Mouse (Mus musculus) lung, embryonic 14.5 days (tissue): Measurements from ENCODE around the gene Hoxa10. TPM values are rescaled to one million over a fixed set of nuclear protein-coding genes. Genes with fewer than 3 reads are reported as not detected.

Experiments used
- ATAC-seq: fragments of 200-750 bp; cut with Nextera tagmentation; 2 replicates; pipeline ENCODE4 v1.8.0; 2017; ENCODE audit warnings: mild to moderate bottlenecking, moderate TSS enrichment, moderate library complexity; ENCODE audit not compliant: insufficient read depth
- DNase-seq: peaks from one replicate; pipeline ENCODE4 v3.0.0-alpha.2; 2015
- H3K27ac ChIP-seq: fragments of 300-500 bp; sonication (generic); 2 replicates; pipeline ENCODE4 v1.5.1; 2014; ENCODE audit warnings: low read depth, mild to moderate bottlenecking, moderate library complexity
- H3K27me3 ChIP-seq: fragments of 300-500 bp; sonication (generic); 2 replicates; pipeline ENCODE4 v1.6.1; 2014; ENCODE audit warnings: low read length, control low read depth; ENCODE audit not compliant: insufficient read depth
- H3K36me3 ChIP-seq: fragments of 300-500 bp; sonication (generic); 2 replicates; pipeline ENCODE4 v1.6.1; 2014; ENCODE audit warnings: control low read depth; ENCODE audit not compliant: insufficient read depth
- H3K4me1 ChIP-seq: fragments of 300-500 bp; sonication (generic); 2 replicates; pipeline ENCODE4 v1.6.1; 2014; ENCODE audit warnings: antibody characterized with exemption, control low read depth; ENCODE audit not compliant: insufficient read depth
- H3K4me2 ChIP-seq: fragments of 300-500 bp; sonication (generic); 2 replicates; pipeline ENCODE4 v1.6.1; 2014; ENCODE audit warnings: mild to moderate bottlenecking
- H3K4me3 ChIP-seq: fragments of 300-500 bp; sonication (generic); 2 replicates; pipeline ENCODE4 v1.5.1; 2014; ENCODE audit warnings: low read depth, low read length
- H3K9ac ChIP-seq: fragments of 300-500 bp; sonication (generic); 2 replicates; pipeline ENCODE4 v1.6.1; 2014
- H3K9me3 ChIP-seq: fragments of 300-500 bp; sonication (generic); 2 replicates; pipeline ENCODE4 v1.6.1; 2016; ENCODE audit warnings: low read depth, low read length, control low read depth
- CTCF ChIP-seq: IDR thresholded peaks from 2 replicates; pipeline ENCODE4 v1.5.1; 2016; ENCODE audit warnings: antibody characterized with exemption, low read depth
- WGBS: fragments of 180-500 bp; shearing (Covaris S2); extraction: QIAGEN DNeasy Blood & Tissue Kit; methylation state at CpG from one replicate; pipeline ENCODE4 v1.1.7; 2014; 5-methylcytosine and 5-hydroxymethylcytosine counted together
- polyA plus RNA-seq: library from polyadenylated mRNA; unstranded; fragments of >200 nt; fragmentation: Nextera tagmentation; extraction: Ambion mirVana; gene quantifications from 2 replicates; pipeline ENCODE4 v1.2.1, GENCODE M21; 2014

Gene Hoxa10
- polyA plus RNA-seq, 1 experiment from 2014 or later: not detected

- H3K4me1 ChIP-seq: no peaks in the 10 kb centered on the region
- H3K27ac ChIP-seq: no peak overlapping the region
- no peaks in the 10 kb centered on the region for H3K9me3 ChIP-seq
- H3K27me3 ChIP-seq: peaks cover 98% of the 10 kb centered on the region
- TF ChIP-seq CTCF: no peak
- H3K9ac ChIP-seq: no peak overlapping the region
- H3K4me2 ChIP-seq: no peak overlapping the region
- ATAC-seq (no peak), DNase-seq (no peak)
- H3K4me3 ChIP-seq: no peak overlapping the region
- H3K36me3 ChIP-seq: no peaks in the 10 kb centered on the region
- 16% methylated on average over 6 of the region's 6 CpGs for WGBS
These were observed 4.8 kb downstream of the Hoxa10 start for GRCm38 (mm10) chr6:52235866-52236265.

GRCm38 (mm10) chr6:52235267-52235666, 5.4 kb downstream of the Hoxa10 start:
- DNase-seq: no peak
- no peaks in the 10 kb centered on the region for H3K9me3 ChIP-seq
- 31% methylated on average over 9 of the region's 9 CpGs for WGBS
- no peak for ATAC-seq
- H3K27me3 ChIP-seq: peaks cover 98% of the 10 kb centered on the region
- no peaks in the 10 kb centered on the region for H3K36me3 ChIP-seq
- no peak overlapping the region for H3K9ac ChIP-seq
- no peak for TF ChIP-seq CTCF
- H3K4me1 ChIP-seq: no peaks in the 10 kb centered on the region
- no peak overlapping the region for H3K27ac ChIP-seq
- no peak overlapping the region for H3K4me3 ChIP-seq
- H3K4me2 ChIP-seq: no peak overlapping the region

- Histone ChIP-seq H3K36me3 (no peaks in the 10 kb centered on the region), H3K9ac (peak overlapping the region; percentile 26; the same call in 1 of the 2 replicates), H3K4me2 (peak overlapping the region; percentile 10; the same call in 1 of the 2 replicates), H3K9me3 (no peaks in the 10 kb centered on the region), H3K27ac (no peak overlapping the region; the same call in 1 of the 2 replicates), H3K4me1 (no peaks in the 10 kb centered on the region), H3K4me3 (peak overlapping the region; percentile 22; the same call in 1 of the 2 replicates), H3K27me3 (peaks cover 98% of the 10 kb centered on the region)
- WGBS: 2% methylated on average over 68 of the region's 68 CpGs
- ATAC-seq (no peak), DNase-seq (no peak)
- no peak for TF ChIP-seq CTCF
These were observed 6.1 kb downstream of the Hoxa10 start for GRCm38 (mm10) chr6:52234428-52235140.

- peaks cover 99% of the 10 kb centered on the region for H3K27me3 ChIP-seq
- H3K36me3 ChIP-seq: no peaks in the 10 kb centered on the region
- H3K4me3 ChIP-seq: peak overlapping the region; percentile 22; the same call in 1 of the 2 replicates
- 1% methylated on average over 69 of the region's 70 CpGs for WGBS
- no peak overlapping the region; the same call in 1 of the 2 replicates for H3K27ac ChIP-seq
- no peaks in the 10 kb centered on the region for H3K4me1 ChIP-seq
- peak overlapping the region; percentile 26; the same call in 1 of the 2 replicates for H3K9ac ChIP-seq
- no peak for TF ChIP-seq CTCF
- ATAC-seq: 0 out of 2 replicates have a peak, but pooled peaks have one; percentile 24
- DNase-seq: no peak
- H3K4me2 ChIP-seq: peak overlapping the region; percentile 23; the same call in 1 of the 2 replicates
- H3K9me3 ChIP-seq: no peaks in the 10 kb centered on the region
These were observed 6.9 kb downstream of the Hoxa10 start for GRCm38 (mm10) chr6:52233546-52234427.

GRCm38 (mm10) chr6:52232984-52233545, 7.6 kb downstream of the Hoxa10 start:
- Histone ChIP-seq H3K27me3 (peaks cover 99% of the 10 kb centered on the region), H3K4me2 (no peak overlapping the region), H3K9me3 (no peaks in the 10 kb centered on the region), H3K36me3 (no peaks in the 10 kb centered on the region), H3K27ac (no peak overlapping the region), H3K4me3 (peak overlapping the region; percentile 12), H3K9ac (no peak overlapping the region), H3K4me1 (no peaks in the 10 kb centered on the region)
- DNase-seq (no peak), ATAC-seq (no peak)
- WGBS: 2% methylated on average over 23 of the region's 23 CpGs
- no peak for TF ChIP-seq CTCF

GRCm38 (mm10) chr6:52232568-52232965, 8.1 kb downstream of the Hoxa10 start:
- H3K9me3 ChIP-seq: no peaks in the 10 kb centered on the region
- DNase-seq (peak; percentile 57), ATAC-seq (no peak)
- peaks cover 99% of the 10 kb centered on the region for H3K27me3 ChIP-seq
- H3K4me3 ChIP-seq: peak overlapping the region; percentile 12
- H3K4me1 ChIP-seq: no peaks in the 10 kb centered on the region
- H3K4me2 ChIP-seq: no peak overlapping the region
- H3K36me3 ChIP-seq: no peaks in the 10 kb centered on the region
- TF ChIP-seq CTCF: no peak
- no peak overlapping the region for H3K9ac ChIP-seq
- WGBS: under 1% methylated on average over 18 of the region's 18 CpGs
- no peak overlapping the region for H3K27ac ChIP-seq
